Mouse (Mus musculus): ENCODE measurements around the gene Abhd17a.

DNA sequence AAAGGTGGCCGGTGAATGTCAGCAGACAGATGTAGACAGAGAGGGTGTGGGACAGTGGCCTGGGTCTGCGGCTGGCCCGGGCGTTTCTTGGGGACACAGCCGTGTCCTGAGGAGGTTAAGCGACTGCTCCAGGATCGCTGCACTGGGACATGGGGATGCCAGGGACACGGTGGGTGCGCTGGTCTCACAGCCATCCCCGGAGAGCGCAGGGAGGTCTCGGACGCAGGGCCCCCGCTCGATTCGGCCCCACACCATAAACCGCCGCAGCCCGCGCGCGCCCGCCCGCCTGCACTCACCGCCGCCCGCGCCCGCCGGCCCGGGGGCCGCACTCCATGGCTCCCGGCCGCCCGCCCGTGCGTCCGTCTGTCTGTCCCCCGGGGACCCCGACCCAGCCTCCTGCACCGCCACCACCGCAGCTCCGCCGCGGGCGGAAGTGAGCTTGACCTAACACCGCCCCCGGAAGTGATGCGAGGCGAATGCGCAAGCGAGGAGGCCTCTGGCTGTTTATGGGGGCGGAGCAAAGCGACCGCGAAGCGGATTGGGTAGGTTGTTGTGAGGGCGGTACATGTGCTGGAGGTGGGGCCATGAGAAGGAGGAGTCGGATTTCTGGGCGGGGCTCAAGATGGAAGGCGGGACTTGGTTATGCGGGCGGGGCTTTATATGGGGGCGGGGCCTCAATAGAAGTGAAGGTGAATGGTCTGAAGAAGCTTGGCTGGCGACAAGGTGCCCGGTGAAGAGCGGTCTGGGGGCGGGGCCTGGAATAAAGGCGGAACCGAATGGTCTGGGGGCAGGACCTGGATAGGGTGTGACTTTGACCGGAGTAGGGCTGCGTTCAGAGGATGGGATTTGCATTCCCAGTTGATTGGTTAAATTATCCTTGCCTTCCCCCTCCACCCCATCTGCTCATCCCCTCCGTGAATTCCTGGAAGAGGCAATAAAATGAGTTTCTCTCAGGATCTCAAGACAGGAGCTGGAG, at the start of gene Abhd17a:
- TF ChIP-seq CTCF (IDR thresholded peaks at IDR 0.05; ENCODE audit: low read depth) (no peak), EP300 (IDR thresholded peaks at IDR 0.05; ENCODE audit: low read depth) (no peak)
